Mouse (Mus musculus) left cerebral cortex, adult 18-20 months (tissue): ENCODE data around the gene Kif6. TPM values are rescaled to one million over a fixed set of nuclear protein-coding genes. Genes with fewer than 3 reads are reported as not detected.
A peak's percentile ranks its signal among the peaks of the same experiment; 100 is the strongest.

Experiments
- DNase-seq, 2 experiments: peaks; one replicate each; pipeline ENCODE4 v3.0.0; 2021 to 2022; ENCODE audit warnings: low spot score in 2 of 2, mixed read lengths in 1 of 2
- total RNA-seq, 2 experiments: library from RNA; stranded (reverse); gene quantifications; 2 replicates each; pipeline ENCODE4 v1.2.3; 2021

Kif6 gene
- total RNA-seq, 2 experiments from 2014 or later = 2.3 to 4.1 TPM

DNA sequence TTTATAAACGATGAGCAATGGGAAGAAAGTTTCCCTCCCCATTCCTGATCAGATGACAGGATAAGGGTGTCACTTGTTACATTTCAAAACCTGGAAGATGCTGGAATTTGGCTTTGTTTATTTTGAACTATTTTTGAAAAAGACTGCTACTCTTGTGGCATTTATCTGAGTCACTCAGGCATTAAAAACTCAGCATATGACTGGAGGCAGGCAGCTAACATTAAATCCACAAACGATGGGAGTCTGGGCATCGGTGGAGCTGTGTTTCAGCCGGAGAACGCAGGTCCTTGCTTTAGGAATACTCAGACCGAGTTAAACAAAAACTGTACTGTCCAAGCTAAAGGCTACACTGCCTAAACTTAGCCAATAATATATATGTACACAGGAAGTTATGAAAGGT lies 46.7 kb downstream of the Kif6 start:
- DNase-seq = no peak

DNA sequence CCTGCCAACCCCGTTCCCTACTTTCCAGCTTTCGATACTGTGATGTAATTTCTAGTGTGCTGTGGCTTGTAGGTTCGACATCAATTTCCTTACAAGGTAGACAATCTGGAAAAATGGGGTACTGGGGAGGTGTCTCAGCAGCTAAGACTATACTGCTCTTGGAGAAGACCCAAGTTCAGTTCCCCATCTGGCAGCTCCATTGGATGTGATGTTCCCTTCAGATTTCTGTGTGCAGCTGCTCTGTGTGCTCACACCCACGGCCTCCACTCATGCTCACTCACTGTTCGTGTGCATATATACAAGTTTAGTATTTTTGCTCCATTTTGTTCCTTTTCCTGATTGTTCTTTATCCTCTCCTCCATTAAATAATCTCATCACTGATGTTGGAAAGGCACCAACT lies 51.8 kb downstream of the Kif6 start:
- DNase-seq = peak; percentile 59 to 66

GRCm38 (mm10) chr17:49668296-49668695 lies 53.4 kb downstream of the Kif6 start:
- DNase-seq = no peak

DNA sequence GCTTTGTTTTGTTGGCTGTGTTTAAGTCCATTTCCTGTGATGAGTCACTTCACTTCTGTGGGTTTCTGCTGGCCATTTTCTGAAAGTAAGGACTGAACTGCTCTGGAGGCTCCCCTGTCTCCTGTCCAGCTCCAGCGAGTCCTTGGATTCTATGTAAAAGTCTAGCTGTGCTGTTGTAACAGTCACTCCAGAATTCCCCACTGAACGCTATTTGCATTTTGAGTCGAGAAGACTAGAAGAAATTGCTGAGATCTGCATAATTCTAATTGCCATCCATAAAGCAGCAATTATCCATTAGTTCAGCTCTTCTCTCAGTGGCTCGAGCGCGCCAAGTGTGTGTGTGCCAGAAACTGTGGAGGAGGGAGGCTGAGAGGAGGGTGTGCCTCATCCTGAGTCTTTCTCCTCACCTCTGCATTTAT lies 57.0 kb downstream of the Kif6 start:
- DNase-seq = peak in 1 of 2 experiments; percentile 17

DNA sequence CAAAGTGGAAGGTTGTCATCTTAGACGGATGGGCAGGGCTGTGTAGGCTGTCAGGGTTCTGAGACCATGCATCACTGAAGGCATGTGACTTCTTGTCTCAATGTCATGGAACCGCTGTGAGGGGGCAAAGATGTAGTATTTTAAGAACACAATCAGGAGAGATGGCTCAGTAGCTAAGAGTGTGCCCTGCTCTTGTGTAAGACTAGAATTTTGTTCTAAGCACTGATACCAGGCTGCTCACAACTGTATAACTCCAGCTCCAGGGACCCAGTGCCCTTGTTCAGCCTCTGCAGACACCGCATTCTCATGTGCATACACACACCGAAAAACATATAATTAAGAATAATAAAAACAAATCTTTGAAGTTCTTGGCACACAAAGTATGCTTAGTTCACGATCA lies 57.5 kb downstream of the Kif6 start:
- DNase-seq = no peak

DNA sequence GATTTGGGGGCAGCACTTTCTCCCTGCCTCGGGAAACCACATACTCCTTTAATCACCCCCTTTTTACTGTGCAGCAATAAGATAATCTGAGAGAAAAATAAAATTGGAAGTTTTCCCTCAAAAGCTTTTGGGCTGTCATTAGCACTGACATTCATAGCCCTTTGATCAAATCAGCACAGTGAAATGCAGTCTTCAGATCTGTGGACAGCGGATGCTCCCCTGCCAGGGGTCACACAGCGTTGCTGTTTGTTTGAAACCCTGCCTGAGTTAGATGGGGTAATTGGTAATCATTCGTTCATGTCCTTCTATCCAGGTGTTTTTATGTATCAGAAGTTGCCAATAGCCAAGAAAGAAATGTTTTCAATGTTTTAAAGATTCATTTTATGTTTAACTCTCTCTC lies 60.7 kb downstream of the Kif6 start:
- no peak for DNase-seq

DNA sequence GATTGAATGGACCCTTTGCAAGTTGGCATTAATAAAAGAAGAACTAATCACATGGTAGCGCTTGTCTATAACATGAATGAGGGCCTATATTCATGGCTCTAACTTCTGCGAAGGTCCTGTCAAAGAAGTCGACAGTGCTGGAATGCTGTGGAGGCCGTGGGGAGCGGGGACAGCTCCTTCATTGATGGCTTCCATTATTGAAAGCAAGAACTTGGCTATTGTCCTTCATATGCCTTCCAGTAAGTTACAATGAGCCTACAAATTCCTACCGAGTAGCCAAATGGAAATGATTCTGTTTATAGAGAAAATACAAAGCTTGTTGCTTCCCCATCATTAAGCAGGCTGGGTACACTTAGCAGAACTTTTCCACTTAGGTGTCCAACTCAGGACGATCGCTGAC lies 66.5 kb downstream of the Kif6 start:
- DNase-seq = no peak

DNA sequence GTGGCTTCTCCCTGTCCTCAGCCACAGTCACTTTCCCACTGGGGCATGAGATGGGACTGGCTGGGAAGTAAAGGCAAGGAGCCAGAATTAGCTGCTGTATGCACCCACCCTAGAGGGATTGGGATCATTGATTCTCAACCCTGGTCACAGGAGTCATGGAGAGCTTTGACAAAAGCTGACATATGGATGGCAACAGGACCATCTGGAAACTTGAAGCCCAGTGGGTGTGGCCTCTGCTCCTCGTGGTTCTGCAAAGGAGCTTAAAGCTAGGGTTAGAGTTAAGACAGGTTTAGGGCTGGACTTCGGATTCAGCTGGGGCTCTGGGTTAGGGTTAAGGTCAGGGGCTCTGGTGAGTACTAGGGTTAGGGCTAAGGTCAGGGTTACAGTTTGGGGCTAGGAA lies 69.2 kb downstream of the Kif6 start:
- DNase-seq = no peak

GRCm38 (mm10) chr17:49690607-49691454 lies 75.9 kb downstream of the Kif6 start:
- no peak for DNase-seq

DNA sequence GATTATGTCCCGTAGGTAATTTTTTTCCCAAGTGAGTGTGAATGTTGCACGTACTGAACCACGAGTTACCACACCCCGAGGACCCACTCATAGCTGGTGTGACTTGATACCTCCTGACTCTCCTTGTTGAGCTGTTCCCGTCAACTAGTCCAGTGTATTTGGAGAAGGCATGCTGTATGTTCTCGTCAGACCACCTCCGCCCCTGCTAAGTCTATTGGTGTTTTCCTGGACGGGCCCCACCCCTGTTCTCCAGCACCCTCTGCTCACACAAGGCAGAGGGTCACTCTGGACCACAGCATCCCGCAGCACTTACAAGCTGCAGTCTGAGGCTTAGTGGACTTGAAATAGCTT lies 76.5 kb downstream of the Kif6 start:
- no peak for DNase-seq

GRCm38 (mm10) chr17:49693206-49693605 lies 78.3 kb downstream of the Kif6 start:
- no peak for DNase-seq

DNA sequence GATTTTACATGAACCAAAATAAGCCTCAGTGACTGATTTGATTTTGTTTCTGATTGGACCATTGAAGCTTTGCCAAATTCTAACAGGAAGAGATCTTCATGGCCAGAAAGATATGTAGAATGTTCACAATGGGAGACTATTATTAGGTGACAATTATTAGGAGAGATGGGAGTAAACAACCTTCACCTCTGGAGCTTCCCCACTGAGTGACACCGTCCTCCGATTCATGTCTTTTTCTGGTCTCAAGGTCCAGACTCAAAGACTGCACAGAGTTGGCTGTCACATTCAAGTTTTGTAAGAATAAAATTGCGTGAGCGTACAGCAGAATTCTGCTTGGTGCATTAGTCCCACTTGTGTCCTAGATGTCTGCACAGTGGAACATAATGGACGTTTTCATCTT lies 82.3 kb downstream of the Kif6 start:
- no peak for DNase-seq

- DNase-seq = peak; percentile 20 to 33
Observed at GRCm38 (mm10) chr17:49703492-49704249, 88.7 kb downstream of the Kif6 start.

DNA sequence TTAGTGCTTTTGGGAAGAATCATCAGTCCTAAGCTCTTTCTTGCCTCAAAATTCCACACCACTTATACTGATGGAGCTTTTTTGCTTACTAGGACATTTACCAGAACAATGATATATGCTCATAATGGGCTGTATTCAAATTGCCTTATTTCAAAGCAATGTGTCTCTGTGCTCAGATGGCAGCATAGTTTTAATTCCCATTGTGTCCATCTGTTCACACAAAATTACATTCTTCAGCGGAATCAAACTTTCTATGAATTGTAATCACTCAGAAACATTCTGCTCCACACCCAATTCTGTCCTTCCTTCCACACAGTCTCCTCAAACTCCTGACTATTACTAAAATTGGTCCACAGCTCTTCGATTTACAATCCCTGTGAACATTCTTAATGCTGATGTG lies 94.3 kb downstream of the Kif6 start:
- no peak for DNase-seq

- DNase-seq = peak; percentile 20 to 59
Observed at GRCm38 (mm10) chr17:49710101-49710630, 95.2 kb downstream of the Kif6 start.

DNA sequence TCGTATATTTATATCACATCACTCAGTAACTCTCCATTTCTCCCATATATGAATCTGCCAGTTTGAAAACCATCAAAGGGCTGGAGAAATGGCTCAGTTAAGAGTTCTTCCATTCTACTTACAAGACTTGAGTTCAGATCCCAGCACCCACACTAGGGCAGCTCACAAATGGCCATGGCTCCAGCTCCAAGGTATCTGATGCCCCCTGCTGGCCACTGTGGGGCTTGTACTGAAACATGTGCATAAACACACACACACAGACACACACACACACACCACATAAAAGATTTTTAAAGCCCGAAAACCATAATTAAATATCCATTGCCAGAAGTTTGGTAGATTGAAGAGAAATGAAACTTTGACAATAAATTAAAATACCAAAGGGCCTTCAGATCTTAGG lies 111.3 kb downstream of the Kif6 start:
- no peak for DNase-seq

DNA sequence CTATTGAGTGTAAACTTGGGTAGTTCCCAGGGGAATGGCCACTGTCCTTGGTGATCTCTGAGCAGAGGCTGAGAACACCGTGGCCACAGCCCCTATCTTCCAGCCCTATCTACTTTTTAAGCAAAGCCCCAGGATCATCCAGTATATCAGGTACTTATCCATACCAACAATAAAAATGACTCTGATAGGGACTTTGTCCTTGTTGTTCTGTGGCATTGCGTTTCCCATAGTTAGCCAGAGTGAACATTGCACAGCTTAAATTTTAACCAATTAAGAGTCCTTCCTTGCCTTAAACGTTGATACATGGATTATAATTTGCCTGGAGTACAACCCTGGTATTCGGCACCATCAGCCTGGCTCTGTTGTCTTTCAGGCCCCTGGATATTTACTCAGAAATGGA lies 112.0 kb downstream of the Kif6 start:
- DNase-seq = no peak

DNA sequence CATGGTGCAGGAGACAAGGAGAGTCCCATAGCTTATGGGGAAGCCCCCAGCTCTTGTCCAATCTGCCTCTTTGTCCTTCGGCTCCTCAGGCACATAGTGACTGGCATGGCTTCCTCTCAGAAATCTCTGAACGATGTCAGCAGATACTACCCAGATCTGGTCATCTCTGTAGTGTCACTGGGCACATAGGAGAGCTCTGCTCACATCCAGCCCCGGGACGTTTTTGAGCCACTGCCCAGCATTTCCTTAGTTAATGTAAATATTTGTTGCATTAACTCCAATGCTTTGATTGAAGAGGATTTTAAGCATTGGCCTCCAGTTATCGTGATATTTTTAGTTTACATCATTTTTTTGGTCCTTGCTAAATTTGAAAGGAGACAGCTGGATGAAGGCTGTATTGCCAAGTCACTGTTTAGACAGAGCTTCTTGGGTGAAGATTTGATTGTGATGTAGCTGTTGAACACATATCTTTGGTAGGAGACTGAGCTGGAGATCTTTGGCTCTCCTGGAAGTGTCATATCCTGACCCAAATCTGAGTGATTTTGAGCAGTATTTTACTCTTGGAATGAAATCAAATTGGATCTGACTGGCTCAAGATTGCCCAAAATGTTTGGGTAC lies 112.6 kb downstream of the Kif6 start:
- no peak for DNase-seq

DNA sequence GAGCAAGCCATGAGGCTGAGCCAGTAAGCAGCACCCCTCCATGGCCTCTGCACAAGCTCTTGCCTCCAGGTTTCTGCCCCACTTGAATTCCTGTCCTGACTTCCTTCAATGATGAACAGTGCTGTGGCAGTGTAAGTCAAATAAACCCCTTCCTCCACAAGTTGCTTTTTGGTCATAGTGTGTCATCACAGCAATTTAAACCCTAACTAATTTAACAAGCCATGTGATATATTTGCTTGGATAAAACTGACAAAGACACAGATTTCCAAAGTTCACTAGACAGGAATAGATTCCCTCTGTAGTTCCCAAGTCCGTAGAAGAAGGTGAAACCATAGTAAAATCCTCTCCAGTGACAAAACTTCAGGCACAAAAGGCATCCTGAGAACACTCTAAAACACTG lies 114.9 kb downstream of the Kif6 start:
- no peak for DNase-seq

DNA sequence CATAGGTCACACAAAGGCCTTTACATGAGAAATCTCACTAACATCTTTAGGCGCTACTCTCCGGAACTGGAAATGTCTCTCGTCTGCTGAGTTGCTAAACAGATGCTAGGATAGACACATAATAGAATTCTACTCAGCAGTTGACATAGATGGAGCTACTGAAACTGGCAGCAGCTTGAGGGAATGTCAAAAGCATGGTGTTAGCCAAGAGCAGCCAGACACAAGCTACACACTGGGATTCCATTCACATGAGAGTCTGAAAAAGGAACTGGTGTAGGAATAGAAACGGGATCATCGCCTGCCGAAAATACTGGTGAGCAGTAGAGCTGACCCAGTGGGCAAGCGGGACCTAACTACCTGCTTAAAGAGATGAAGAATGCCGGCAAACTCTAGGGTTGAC lies 117.8 kb downstream of the Kif6 start:
- DNase-seq = no peak

- no peak for DNase-seq
Observed at GRCm38 (mm10) chr17:49734079-49734478, 119.1 kb downstream of the Kif6 start.

DNA sequence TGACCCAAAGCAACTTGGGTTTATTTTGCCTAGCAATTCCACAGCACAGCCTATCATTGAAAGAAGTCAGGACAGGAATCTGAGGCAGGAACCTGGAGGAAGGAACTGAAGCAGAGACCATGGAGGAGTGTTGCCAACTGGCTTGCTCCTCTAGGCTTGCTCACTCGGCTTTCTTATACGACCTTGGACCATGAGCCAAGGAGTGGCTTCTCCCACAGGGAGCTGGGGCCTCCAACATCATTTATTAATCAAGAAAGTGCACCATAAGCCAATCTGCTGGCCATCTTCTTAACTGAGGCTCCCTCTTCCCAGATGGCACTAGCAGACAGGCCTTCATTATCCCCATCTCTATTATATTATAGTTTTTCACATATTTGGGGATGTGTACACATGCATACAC lies 119.8 kb downstream of the Kif6 start:
- no peak for DNase-seq
